Mouse (Mus musculus): ENCODE results near the gene Snrpg.

Snrpg gene

GRCm38 (mm10) chr6:86402681-86403607 is 31.8 kb downstream of the Snrpg start:
- no peak for DNase-seq

- DNase-seq = peak in 1 of 2 experiments; percentile 92
Observed at GRCm38 (mm10) chr6:86403728-86404099, 32.6 kb downstream of the Snrpg start.

GRCm38 (mm10) chr6:86404100-86404861 is 33.2 kb downstream of the Snrpg start, which contains the start of gene Tia1:
Tia1 (plus strand) TSS chr6:86404219.
- DNase-seq = peak; percentile 97 to 99

- no peak for DNase-seq
Observed at GRCm38 (mm10) chr6:86404996-86405395, 33.9 kb downstream of the Snrpg start.

GRCm38 (mm10) chr6:86406306-86406705 is 35.2 kb downstream of the Snrpg start:
- no peak for DNase-seq

GRCm38 (mm10) chr6:86418711-86419110 is 47.6 kb downstream of the Snrpg start:
- DNase-seq = no peak

- no peak for DNase-seq
Observed at GRCm38 (mm10) chr6:86419239-86419638, 48.1 kb downstream of the Snrpg start.

- DNase-seq = no peak
Observed at GRCm38 (mm10) chr6:86420491-86420890, 49.4 kb downstream of the Snrpg start.

- no peak for DNase-seq
Observed at GRCm38 (mm10) chr6:86426358-86426757, 55.3 kb downstream of the Snrpg start, which contains the start of gene Gm44790. Gm44790 (plus strand) TSS chr6:86426658.
